Mouse (Mus musculus) small intestine, adult 2 months (tissue): ENCODE results near the gene Prss50. TPM values are rescaled to one million over a fixed set of nuclear protein-coding genes. Genes with fewer than 3 reads are reported as not detected.
"Not testable (repeated sequence)": the region's sequence is repeated elsewhere in the genome, so short reads cannot be mapped to it uniquely, and the experiment has no call there.

ENCODE experiments used
- H3K27ac ChIP-seq: fragments of 200-500 bp; 2 replicates; pipeline ENCODE4 v1.5.1; 2012; ENCODE audit warnings: low read depth, low read length, control low read depth, inconsistent platforms; ENCODE audit not compliant: insufficient read depth
- H3K27me3 ChIP-seq: fragments of 200-500 bp; 2 replicates; pipeline ENCODE4 v1.6.1; 2012; ENCODE audit warnings: mild to moderate bottlenecking, moderate library complexity, low read length, inconsistent platforms; ENCODE audit not compliant: control insufficient read depth, insufficient read depth
- H3K36me3 ChIP-seq: fragments of 200-500 bp; 2 replicates; pipeline ENCODE4 v1.6.1; 2012; ENCODE audit warnings: mild to moderate bottlenecking, low read length, control low read depth, inconsistent platforms; ENCODE audit not compliant: control insufficient read depth, insufficient read depth
- H3K4me1 ChIP-seq: fragments of 200-500 bp; 2 replicates; pipeline ENCODE4 v1.6.1; 2012; ENCODE audit warnings: low read length, inconsistent platforms, mixed read lengths; ENCODE audit not compliant: control insufficient read depth, insufficient read depth, insufficient read length
- H3K4me3 ChIP-seq: fragments of 200-500 bp; 2 replicates; pipeline ENCODE4 v1.5.1; 2012; ENCODE audit warnings: low read depth, mild to moderate bottlenecking, control low read depth, inconsistent platforms, low read length, moderate library complexity
- CTCF ChIP-seq: fragments of 200-500 bp; IDR thresholded peaks from 2 replicates; pipeline ENCODE4 v1.5.1; 2012; ENCODE audit warnings: low read depth, mild to moderate bottlenecking, control low read depth, inconsistent platforms, low read length, moderate library complexity, mixed read lengths; ENCODE audit not compliant: insufficient replicate concordance, insufficient read length; ENCODE audit errors: extremely low read depth
- POLR2A ChIP-seq: fragments of 200-500 bp; IDR thresholded peaks from 2 replicates; pipeline ENCODE4 v1.6.1; 2012; ENCODE audit warnings: low read depth, mild to moderate bottlenecking, control low read depth, inconsistent platforms, low read length, moderate library complexity
- WGBS: fragments of 180-500 bp; shearing (Covaris S2); methylation state at CpG from one replicate; pipeline ENCODE4 v1.1.7; 2018; 5-methylcytosine and 5-hydroxymethylcytosine counted together
- polyA plus RNA-seq: library from polyadenylated mRNA; depleted of rRNA; stranded (reverse); fragments of >200 nt; gene quantifications from 2 replicates; pipeline ENCODE4 v1.2.3, GENCODE M21; 2012; rRNA removed

Gene Prss50
- polyA plus RNA-seq = not detected in 2 replicates

DNA sequence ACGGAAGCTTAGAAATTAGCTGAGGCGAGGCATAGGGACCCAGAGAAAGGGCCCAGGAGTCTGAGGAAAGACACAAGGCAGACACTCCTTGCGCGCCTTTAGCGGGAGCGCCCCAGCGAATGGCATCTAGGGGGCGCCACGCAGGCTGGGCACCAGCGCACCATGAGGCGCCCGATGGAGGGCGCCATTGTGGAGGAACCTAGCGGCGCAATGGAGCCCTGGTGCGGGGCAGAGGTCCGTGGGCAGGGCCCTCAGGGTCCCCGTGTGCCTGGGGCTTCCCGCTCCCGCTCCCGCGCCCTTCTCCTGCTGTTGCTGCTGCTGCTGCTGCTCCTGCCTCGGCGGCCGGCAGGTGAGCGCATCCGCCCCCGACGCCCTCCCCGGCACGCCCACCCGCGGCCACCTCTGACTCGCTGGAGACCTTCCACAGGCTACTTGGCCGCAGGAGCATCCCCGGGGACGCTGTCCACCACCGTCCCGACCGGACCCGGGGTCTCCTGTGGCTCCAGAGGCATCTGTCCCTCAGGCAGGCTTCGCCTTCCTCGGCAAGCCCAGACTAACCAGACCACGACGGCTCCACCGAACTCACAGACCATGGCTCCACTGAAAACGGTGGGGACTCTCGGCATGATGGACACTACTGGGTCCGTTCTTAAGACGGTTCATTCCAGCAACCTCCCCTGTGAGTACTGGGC lies at the start of gene Prss50:
TSS of gene Prss50 (plus strand) at position 187 of the 692 bp plus-strand sequence.
- Histone ChIP-seq H3K4me3 (no peak within 1 kb of the TSS), H3K36me3 (no peaks in the 10 kb centered on the region), H3K27me3 (peaks cover 15% of the 10 kb centered on the region), H3K27ac (no peak within 1 kb of the TSS), H3K4me1 (peaks cover 2% of the 10 kb centered on the region; the same call in 1 of the 2 replicates)
- TF ChIP-seq POLR2A (no peak), CTCF (peak; percentile 35; the same call in 1 of the 2 replicates)
- 16% methylated on average over 49 of the region's 50 CpGs for WGBS

DNA sequence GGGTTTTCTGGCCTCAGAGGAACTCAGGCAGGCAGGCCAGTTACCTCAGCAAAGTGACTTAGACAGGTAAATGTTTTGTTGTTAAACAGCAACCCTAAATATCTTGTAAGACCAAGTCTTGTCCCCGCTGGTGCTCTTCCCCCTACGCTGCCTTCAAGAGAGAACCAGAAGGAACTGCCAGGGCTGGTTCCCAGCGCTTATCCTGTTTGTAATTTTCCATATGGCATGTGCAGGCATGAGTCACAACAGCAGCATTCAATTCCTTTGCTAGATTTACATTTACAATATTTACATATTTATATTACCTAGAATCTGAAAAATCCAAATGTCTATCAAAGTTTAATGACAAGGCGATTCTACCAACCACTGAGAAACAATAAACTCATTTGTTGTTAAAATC lies 47.7 kb upstream of the Prss50 start:
- 64% methylated on average over 4 of the region's 4 CpGs for WGBS
- H3K27ac ChIP-seq = no peak overlapping the region
- H3K27me3 ChIP-seq = no peaks in the 10 kb centered on the region; the same call in 1 of the 2 replicates
- no peak overlapping the region for H3K4me3 ChIP-seq
- no peaks in the 10 kb centered on the region for H3K4me1 ChIP-seq
- H3K36me3 ChIP-seq = no peaks in the 10 kb centered on the region
- TF ChIP-seq POLR2A = no peak
- no peak for TF ChIP-seq CTCF

DNA sequence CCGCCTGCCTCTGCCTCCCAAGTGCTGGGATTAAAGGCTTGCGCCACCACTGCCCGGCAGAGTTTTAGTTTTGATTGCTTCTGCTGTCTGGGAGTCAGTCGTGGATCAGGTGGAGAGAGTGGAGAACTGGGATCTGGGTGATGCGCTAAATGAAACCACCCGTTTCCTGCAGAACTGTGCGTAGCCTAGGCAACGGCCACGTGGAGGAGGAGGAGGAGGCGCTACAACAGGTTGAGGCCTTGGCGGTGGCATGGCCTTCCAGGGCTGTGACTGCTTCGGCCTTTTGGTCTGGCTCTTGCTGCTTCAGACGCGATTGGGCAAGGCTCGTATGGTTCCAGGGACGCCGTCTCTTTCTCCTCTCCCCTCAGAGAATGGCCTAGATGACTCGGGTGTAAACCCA lies 44.0 kb upstream of the Prss50 start, which contains the start of gene Prss44:
TSS of gene Prss44 (plus strand) at position 206 of the 400 bp plus-strand sequence.
- Histone ChIP-seq H3K4me1 (no peaks in the 10 kb centered on the region), H3K27me3 (peaks cover 2% of the 10 kb centered on the region; the same call in 1 of the 2 replicates), H3K36me3 (no peaks in the 10 kb centered on the region), H3K27ac (no peak within 1 kb of the TSS), H3K4me3 (no peak within 1 kb of the TSS)
- 62% methylated on average over 18 of the region's 18 CpGs for WGBS
- TF ChIP-seq CTCF = no peak
- TF ChIP-seq POLR2A = no peak

DNA sequence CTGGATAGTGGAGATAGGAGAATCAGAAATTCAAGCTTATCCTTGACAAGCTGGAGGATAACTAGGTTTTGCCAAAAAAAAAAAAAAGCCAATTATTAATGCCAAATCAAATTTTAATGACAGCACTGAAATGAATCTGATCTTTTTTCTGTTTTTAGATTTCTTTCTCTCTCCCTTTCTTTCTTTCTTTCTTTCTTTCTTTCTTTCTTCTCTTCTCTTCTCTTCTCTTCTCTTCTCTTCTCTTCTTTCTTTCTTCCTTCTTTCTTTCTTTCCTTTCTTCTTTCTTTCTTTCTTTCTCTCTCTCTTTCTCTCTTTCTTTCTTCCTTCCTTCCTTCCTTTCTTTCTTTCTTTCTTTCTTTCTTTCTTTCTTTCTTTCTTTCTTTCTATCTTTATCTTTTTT lies 37.2 kb upstream of the Prss50 start:
- H3K4me3 ChIP-seq, H3K4me1 ChIP-seq, H3K36me3 ChIP-seq, H3K27me3 ChIP-seq, H3K27ac ChIP-seq: not testable (repeated sequence)

DNA sequence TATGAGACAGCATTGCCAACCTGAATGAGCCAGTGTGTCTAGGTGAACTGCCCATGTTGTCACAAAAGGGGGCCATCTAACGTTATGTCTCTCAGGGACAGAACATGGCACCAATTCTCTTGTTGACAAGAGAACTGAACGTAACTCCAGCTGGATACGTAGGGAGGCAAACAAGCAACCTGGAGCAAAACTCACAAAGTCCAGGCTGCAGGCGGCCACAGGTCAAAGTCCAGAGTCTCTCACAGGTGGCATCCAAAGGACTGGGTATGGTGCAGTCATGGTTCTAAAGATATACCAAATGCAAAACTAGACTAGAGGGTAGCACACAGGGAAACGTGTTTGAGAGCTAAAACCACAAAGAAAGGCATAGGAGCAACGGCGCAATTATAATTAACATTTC lies 36.3 kb upstream of the Prss50 start:
- WGBS = 47% methylated on average over 7 of the region's 7 CpGs
- Histone ChIP-seq H3K4me3 (no peak overlapping the region), H3K36me3 (no peaks in the 10 kb centered on the region), H3K27me3 (no peaks in the 10 kb centered on the region; the same call in 1 of the 2 replicates), H3K27ac (no peak overlapping the region), H3K4me1 (peaks cover 5% of the 10 kb centered on the region; the same call in 1 of the 2 replicates)
- TF ChIP-seq POLR2A (no peak), CTCF (no peak)

DNA sequence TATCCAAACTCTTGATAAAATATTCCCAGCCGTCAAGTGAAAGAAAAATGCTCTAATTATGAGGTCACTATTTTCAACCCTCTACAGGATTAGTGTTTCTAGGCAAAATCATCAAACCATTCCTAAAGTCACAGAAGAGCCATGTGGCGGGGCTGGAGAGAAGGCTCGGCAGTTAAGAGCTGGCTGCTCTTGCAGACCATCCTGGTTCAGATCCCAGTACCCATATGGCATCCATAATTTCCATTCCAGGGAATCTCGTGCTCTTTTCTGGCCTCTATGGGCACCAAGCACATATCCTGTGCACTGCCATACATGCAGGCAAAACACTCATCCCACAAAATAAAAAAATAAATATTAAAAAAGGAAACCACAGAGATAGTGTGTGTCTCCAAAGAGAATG lies 32.3 kb upstream of the Prss50 start:
- H3K36me3 ChIP-seq = no peaks in the 10 kb centered on the region
- no peak overlapping the region for H3K27ac ChIP-seq
- H3K4me1 ChIP-seq = peaks cover 5% of the 10 kb centered on the region; the same call in 1 of the 2 replicates
- no peak overlapping the region for H3K4me3 ChIP-seq
- WGBS = 73% methylated on average over 4 of the region's 4 CpGs
- no peak for TF ChIP-seq POLR2A
- no peak for TF ChIP-seq CTCF
- H3K27me3 ChIP-seq = 0 out of 2 replicates have a peak, but pooled peaks cover 3% of the 10 kb centered on the region

DNA sequence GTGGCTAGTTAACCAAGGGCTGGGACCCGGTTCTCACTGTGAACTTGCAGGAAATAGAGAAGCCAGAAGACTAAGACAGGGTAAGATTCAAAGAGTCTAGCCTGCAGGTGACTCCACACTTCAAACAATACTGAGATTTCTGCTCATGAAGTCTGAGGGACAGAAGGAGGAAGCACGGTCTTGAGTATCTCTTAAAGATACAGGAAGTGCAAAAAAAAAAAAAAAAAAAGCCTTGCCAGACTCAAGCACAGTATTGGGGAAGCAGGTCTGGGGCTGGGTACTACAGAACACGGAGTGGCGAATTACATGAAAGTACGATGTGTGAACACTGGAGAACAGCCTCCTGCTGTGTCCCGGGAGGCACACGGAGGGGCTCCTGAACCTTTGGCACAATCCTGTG lies 31.9 kb upstream of the Prss50 start:
- Histone ChIP-seq H3K4me3 (no peak overlapping the region), H3K27ac (no peak overlapping the region), H3K36me3 (no peaks in the 10 kb centered on the region), H3K4me1 (peaks cover 5% of the 10 kb centered on the region; the same call in 1 of the 2 replicates), H3K27me3 (0 out of 2 replicates have a peak, but pooled peaks cover 3% of the 10 kb centered on the region)
- 59% methylated on average over 7 of the region's 7 CpGs for WGBS
- TF ChIP-seq CTCF = no peak
- TF ChIP-seq POLR2A = no peak
